Mouse (Mus musculus): ENCODE results near the gene Bcas3. TPM values are rescaled to one million over a fixed set of nuclear protein-coding genes. Genes with fewer than 3 reads are reported as not detected.

Bcas3 gene
- polyA plus RNA-seq, 1 experiment from 2014 or later: 18.1 TPM

DNA sequence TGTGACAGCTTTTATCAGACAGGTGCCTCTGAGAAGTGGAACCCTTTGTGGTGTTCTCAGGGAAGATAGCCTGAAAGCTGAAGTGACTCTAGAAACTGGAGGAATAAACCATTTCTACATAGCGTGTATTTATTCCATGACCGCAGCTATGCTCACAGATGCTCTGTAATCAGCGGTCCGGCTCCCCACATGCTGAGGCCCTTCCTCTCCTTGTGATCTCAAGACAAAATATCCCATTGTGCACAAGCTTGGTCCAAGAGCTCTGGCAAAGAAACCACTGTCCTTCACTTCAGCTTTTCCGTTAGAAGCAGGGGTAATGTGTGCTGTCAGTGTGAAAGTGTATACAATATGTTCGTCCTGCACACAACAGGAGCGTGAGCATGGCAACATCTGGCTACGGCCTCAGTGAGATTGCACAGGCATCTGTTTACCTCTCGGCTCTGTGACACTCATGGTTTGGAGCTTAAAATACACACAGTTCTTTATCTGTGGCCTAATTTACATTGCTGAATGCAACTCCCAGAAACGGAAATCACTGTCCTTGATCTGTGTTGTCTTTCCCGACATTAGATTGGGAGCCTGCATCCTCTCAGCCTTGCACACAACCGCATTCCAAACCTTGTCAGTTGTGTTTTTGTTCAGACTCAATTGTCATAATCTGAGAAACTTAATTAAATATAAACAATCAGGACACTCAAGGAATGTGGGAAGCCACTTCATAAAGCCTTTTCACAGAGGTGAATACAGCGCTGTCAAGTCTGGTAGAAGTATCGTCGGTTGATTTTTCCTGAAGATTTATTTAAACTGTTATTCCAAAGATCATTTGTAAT, 225.1 kb downstream of the Bcas3 start:
- no peak for ATAC-seq (ENCODE audit: insufficient read depth)
- Histone ChIP-seq H3K4me1 (replicated peaks) (no peaks in the 10 kb centered on the region), H3K36me3 (replicated peaks) (no peaks in the 10 kb centered on the region), H3K4me3 (replicated peaks) (no peak overlapping the region), H3K9me3 (replicated peaks) (no peaks in the 10 kb centered on the region), H3K9ac (no peak overlapping the region), H3K27me3 (no peaks in the 10 kb centered on the region), H3K4me2 (no peak overlapping the region), H3K27ac (replicated peaks) (no peak overlapping the region)
- WGBS (ENCODE audit: insufficient replicate concordance): 70% methylated on average over 15 of the region's 15 CpGs

DNA sequence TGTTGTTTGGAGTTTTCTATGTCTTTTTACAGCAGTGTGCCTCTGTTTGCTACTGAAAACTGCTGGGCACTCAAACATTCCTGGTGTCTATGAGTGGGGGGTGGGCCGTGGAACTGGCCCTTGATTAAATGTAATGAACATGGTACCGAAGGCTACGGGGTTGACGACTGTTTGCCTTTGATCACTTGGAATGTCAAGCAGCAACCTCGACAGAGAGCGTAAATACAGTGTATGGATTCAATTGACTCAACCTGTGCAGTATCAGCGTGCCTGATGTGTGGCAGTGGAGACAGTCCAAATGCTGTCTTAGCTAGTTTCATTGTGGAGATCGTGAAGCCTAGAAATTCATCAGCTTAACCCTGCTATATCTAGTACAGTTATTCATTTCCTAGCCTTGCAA, 231.1 kb downstream of the Bcas3 start:
- WGBS (ENCODE audit: insufficient replicate concordance): 74% methylated on average over 8 of the region's 8 CpGs
- no peak for ATAC-seq (ENCODE audit: insufficient read depth)
- H3K4me2 ChIP-seq: no peak overlapping the region

DNA sequence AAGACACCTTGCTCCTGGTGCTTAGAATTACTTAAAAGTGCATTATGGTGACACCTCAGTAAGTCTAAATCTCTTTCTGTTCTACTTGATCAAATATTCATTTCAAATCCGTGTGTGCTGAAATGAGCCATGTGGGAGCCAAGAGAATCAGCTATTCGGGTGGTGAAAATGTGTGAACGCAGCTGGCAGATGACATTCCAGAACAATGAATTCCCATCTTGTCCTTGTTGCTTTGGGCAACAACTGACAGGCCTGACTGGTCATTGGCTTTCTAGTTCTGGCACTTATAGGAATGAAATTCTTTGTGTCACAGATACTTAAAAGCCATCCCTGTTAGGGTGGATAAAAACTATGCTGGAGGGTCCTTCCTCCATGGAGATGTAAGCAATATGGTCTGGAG, 240.7 kb downstream of the Bcas3 start:
- H3K9ac ChIP-seq: no peak overlapping the region
- WGBS (ENCODE audit: insufficient replicate concordance): 78% methylated on average over 3 of the region's 3 CpGs
- H3K4me3 ChIP-seq (replicated peaks): no peak overlapping the region
- H3K36me3 ChIP-seq (replicated peaks): no peaks in the 10 kb centered on the region
- no peak overlapping the region for H3K27ac ChIP-seq (replicated peaks)
- H3K4me1 ChIP-seq (replicated peaks): no peaks in the 10 kb centered on the region
- no peak overlapping the region for H3K4me2 ChIP-seq
- H3K27me3 ChIP-seq: no peaks in the 10 kb centered on the region
- no peak for ATAC-seq (ENCODE audit: insufficient read depth)
- H3K9me3 ChIP-seq (replicated peaks): no peaks in the 10 kb centered on the region

More for the DNA sequence above, 231.1 kb downstream of the Bcas3 start:
- Histone ChIP-seq H3K9ac (no peak overlapping the region), H3K27ac (replicated peaks) (no peak overlapping the region), H3K4me3 (replicated peaks) (no peak overlapping the region), H3K27me3 (no peaks in the 10 kb centered on the region), H3K36me3 (replicated peaks) (no peaks in the 10 kb centered on the region), H3K4me1 (replicated peaks) (no peaks in the 10 kb centered on the region), H3K9me3 (replicated peaks) (no peaks in the 10 kb centered on the region)

DNA sequence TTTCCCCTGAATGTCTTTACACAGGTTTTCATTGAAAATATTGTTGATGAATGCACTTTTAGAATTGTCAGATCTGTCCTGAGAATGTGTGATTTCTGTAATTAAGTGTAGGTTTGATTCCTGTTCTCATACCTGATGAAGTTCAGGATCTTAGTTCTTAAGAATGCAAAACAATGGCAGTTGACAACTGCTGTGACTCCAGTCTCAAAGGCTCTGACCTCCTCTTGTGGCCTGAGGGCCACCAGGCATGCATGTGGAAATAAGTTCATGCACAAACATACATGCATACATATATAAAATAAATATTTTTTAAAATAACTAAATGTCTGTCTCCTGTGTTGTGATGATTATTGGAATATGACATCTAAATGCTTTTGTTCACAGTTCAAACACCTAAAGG, 246.3 kb downstream of the Bcas3 start:
- Histone ChIP-seq H3K9ac (no peak overlapping the region), H3K27me3 (no peaks in the 10 kb centered on the region), H3K36me3 (replicated peaks) (no peaks in the 10 kb centered on the region), H3K4me2 (no peak overlapping the region), H3K4me1 (replicated peaks) (no peaks in the 10 kb centered on the region; the same call in 1 of the 2 replicates), H3K27ac (replicated peaks) (no peak overlapping the region), H3K4me3 (replicated peaks) (no peak overlapping the region), H3K9me3 (replicated peaks) (no peaks in the 10 kb centered on the region)
- ATAC-seq (ENCODE audit: insufficient read depth): no peak

DNA sequence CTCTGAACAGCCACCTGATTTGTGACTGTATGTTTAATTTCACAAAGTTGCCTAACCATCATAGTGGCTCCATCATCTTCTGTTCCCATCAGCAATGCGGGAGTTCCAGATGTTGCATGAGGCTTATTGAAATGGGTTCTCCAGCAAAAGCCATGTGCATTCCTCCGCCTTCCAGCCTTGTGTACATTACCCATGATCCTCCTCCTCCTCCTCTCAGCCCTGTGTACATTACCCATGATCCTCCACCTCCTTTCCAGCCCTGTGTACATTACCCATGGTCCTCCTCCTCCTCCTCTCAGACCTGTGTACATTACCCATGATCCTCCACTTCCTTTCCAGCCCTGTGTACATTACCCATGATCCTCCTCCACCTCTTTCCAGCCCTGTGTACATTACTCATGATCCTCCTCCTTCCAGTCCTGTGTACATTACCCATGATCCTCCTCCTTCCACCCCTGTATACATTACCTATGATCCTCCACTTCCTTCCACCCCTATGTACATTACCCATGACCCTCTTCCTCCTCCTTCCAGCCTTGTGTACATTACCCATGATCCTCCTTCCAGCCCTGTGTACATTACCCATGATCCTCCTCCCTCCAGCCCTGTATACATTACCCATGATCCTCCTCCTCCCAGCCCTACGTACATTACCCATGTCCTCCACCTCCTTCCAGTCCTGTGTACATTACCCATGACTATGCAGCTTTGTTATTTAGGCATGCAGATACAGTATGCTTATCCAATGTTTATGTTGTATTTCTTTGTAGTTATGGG, 250.8 kb downstream of the Bcas3 start:
- Histone ChIP-seq H3K4me3 (replicated peaks) (no peak overlapping the region), H3K27me3 (no peaks in the 10 kb centered on the region), H3K36me3 (replicated peaks) (no peaks in the 10 kb centered on the region), H3K27ac (replicated peaks) (no peak overlapping the region), H3K4me2 (no peak overlapping the region), H3K9ac (no peak overlapping the region), H3K4me1 (replicated peaks) (no peaks in the 10 kb centered on the region; the same call in 1 of the 2 replicates), H3K9me3 (replicated peaks) (no peaks in the 10 kb centered on the region)
- 66% methylated on average over 3 of the region's 3 CpGs for WGBS (ENCODE audit: insufficient replicate concordance)
- ATAC-seq (ENCODE audit: insufficient read depth): no peak

DNA sequence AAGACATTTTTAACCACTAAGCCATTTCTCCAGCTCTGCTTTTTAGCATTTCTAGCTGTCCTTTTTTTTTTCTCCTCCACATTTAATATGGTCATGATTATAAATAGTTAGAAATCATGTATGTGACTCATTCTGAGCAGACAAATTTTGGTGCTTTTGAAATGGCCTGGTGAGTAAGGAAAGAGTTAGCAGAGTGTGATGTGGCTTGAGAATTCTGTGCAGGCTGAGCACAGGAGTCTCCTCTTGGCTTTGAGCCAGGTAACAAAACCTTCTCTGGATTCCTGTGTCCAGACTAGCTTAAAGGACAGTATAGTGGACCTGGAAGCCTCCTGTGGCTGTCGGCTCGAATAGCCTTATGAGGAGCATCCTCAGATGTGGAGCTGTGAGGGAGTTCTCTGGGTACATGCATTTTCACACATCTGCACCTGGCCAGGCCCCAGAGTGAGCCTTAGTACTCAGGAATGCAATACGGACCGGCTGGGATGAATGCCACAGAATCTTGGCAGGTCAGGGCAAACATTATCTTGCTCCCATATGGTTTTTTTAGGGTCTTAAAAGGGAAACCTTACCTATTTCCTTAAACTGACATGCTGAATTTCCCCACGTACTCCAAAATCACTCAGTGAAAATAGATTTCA, 256.5 kb downstream of the Bcas3 start:
- no peaks in the 10 kb centered on the region for H3K36me3 ChIP-seq (replicated peaks)
- 62% methylated on average over 5 of the region's 5 CpGs for WGBS (ENCODE audit: insufficient replicate concordance)
- H3K27ac ChIP-seq (replicated peaks): no peak overlapping the region
- no peak for ATAC-seq (ENCODE audit: insufficient read depth)
- no peaks in the 10 kb centered on the region for H3K4me1 ChIP-seq (replicated peaks)
- no peak overlapping the region for H3K4me2 ChIP-seq
- no peaks in the 10 kb centered on the region for H3K9me3 ChIP-seq (replicated peaks)
- no peak overlapping the region for H3K9ac ChIP-seq
- H3K27me3 ChIP-seq: 0 out of 2 replicates have a peak, but pooled peaks cover 4% of the 10 kb centered on the region
- no peak overlapping the region for H3K4me3 ChIP-seq (replicated peaks)

DNA sequence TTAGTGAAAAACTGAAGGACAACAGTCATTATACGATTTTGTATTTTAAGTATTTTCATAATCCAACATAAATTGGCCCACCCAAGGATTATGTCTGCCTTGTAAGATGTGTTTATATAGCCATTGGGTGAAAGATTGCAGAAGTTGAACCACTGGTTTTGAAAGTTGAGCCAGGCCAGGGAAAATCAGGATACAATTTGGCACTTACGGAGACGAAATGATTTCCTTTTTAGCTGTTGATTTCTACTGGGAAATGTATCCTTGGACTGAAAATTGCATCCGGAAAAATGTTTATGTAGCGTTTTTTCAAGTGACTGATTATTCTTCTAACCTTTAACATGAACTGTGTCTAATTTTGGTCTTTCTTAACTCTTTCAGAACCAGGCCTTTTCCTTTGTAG, 260.1 kb downstream of the Bcas3 start:
- no peak for ATAC-seq (ENCODE audit: insufficient read depth)
- Histone ChIP-seq H3K4me1 (replicated peaks) (no peaks in the 10 kb centered on the region), H3K9ac (no peak overlapping the region), H3K27me3 (0 out of 2 replicates have a peak, but pooled peaks cover 4% of the 10 kb centered on the region), H3K4me2 (no peak overlapping the region), H3K36me3 (replicated peaks) (no peaks in the 10 kb centered on the region), H3K27ac (replicated peaks) (no peak overlapping the region), H3K4me3 (replicated peaks) (no peak overlapping the region), H3K9me3 (replicated peaks) (no peaks in the 10 kb centered on the region)
- WGBS (ENCODE audit: insufficient replicate concordance): 68% methylated on average over 5 of the region's 5 CpGs

DNA sequence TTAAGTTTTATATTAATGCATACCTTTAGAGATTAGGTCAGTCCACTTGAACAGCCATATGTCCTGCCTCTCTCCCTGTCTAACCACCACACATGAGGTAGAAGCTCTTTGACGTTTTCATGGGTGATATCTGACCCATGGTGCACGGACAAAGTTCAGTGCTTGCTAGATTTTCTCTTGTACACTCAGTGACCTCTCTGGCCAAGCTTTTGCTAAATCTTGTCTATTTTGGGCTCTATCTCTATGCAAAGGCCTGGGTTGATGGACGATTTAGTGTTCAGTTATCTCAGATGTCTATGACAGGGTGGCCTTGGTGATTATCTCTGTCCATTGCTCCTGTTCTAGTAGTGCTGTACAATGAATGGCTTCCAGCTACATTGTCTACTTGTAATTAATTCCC, 260.6 kb downstream of the Bcas3 start:
- WGBS (ENCODE audit: insufficient replicate concordance): 44% methylated on average over 3 of the region's 3 CpGs
- Histone ChIP-seq H3K4me1 (replicated peaks) (no peaks in the 10 kb centered on the region), H3K9ac (no peak overlapping the region), H3K4me3 (replicated peaks) (no peak overlapping the region), H3K4me2 (no peak overlapping the region), H3K36me3 (replicated peaks) (no peaks in the 10 kb centered on the region), H3K27ac (replicated peaks) (no peak overlapping the region), H3K9me3 (replicated peaks) (no peaks in the 10 kb centered on the region), H3K27me3 (0 out of 2 replicates have a peak, but pooled peaks cover 4% of the 10 kb centered on the region)
- ATAC-seq (ENCODE audit: insufficient read depth): no peak

DNA sequence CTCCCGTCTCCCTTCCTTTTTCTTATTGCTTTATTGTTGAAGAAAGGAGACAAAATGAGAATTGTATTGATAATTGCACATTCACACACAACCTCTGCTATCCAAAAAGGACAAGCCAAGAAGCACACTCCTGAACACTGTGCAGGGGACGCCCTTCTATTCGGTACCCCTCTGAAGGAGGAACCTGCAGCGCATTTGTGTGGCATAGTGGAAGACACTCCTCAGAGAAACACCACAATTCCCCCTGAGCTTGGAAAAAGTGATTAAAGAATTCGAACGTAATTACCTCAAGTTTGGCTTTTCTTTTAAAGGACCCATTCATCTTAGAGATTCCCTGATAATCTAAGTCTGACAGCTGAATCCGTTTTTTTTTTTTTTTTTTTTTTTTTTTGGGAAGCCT, 261.5 kb downstream of the Bcas3 start:
- Histone ChIP-seq H3K27me3 (0 out of 2 replicates have a peak, but pooled peaks cover 4% of the 10 kb centered on the region), H3K9ac (no peak overlapping the region), H3K4me3 (replicated peaks) (no peak overlapping the region), H3K27ac (replicated peaks) (no peak overlapping the region), H3K9me3 (replicated peaks) (no peaks in the 10 kb centered on the region), H3K4me2 (no peak overlapping the region), H3K36me3 (replicated peaks) (no peaks in the 10 kb centered on the region), H3K4me1 (replicated peaks) (no peaks in the 10 kb centered on the region)
- ATAC-seq (ENCODE audit: insufficient read depth): no peak
- 61% methylated on average over 7 of the region's 7 CpGs for WGBS (ENCODE audit: insufficient replicate concordance)

DNA sequence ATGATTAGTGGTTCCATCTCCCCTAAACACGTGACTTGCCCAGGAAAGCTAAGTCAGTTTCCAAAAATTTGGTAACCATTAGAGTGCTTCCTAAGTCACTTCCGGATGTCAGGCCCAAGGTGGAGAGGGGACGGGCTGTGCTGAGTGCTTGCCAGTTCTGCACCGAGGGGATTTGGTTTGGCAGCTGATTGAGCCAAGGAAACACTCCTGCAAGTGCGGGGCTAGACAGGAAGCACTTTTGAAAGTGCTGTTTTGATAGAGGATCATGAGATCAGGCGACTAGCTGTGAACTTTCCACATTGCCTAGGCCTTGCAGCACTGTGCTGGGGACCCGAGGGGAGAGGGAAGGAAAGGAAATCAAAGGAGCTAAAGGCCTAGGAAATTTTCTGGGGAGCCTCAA, 262.5 kb downstream of the Bcas3 start:
- ATAC-seq (ENCODE audit: insufficient read depth): no peak
- no peak overlapping the region for H3K9ac ChIP-seq
- H3K4me2 ChIP-seq: no peak overlapping the region
- no peak overlapping the region for H3K4me3 ChIP-seq (replicated peaks)
- H3K9me3 ChIP-seq (replicated peaks): no peaks in the 10 kb centered on the region
- no peak overlapping the region for H3K27ac ChIP-seq (replicated peaks)
- H3K4me1 ChIP-seq (replicated peaks): no peaks in the 10 kb centered on the region
- 28% methylated on average over 7 of the region's 7 CpGs for WGBS (ENCODE audit: insufficient replicate concordance)
- 0 out of 2 replicates have a peak, but pooled peaks cover 4% of the 10 kb centered on the region for H3K27me3 ChIP-seq
- H3K36me3 ChIP-seq (replicated peaks): no peaks in the 10 kb centered on the region

DNA sequence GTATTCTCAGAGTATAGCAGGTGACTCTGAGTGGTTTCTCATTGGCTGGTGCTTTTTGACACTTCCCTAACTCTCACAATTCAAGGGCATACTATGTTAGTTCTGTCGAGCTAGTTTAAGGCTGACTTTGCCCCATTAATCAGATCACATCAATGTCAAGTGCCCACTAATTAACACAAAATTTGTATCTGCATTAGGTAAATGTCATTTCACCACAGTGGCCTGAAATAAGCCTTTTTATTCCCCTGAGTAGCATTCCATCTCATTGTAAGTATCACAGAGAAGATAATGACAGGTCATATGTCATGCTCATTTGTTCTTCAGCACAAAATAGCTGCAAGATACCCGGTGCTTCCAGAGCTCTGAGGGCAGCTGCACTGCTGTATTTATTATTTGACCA, 268.5 kb downstream of the Bcas3 start:
- no peak overlapping the region for H3K9ac ChIP-seq
- no peaks in the 10 kb centered on the region for H3K36me3 ChIP-seq (replicated peaks)
- ATAC-seq (ENCODE audit: insufficient read depth): no peak
- H3K27me3 ChIP-seq: no peaks in the 10 kb centered on the region
- H3K9me3 ChIP-seq (replicated peaks): no peaks in the 10 kb centered on the region
- H3K4me1 ChIP-seq (replicated peaks): no peaks in the 10 kb centered on the region
- no peak overlapping the region for H3K4me2 ChIP-seq
- H3K27ac ChIP-seq (replicated peaks): no peak overlapping the region
- WGBS (ENCODE audit: insufficient replicate concordance): 50% methylated on average over 2 of the region's 2 CpGs
- H3K4me3 ChIP-seq (replicated peaks): no peak overlapping the region

All from liver, embryonic 15.5 days (tissue).